Mouse (Mus musculus): ENCODE measurements around the gene Gfra4. TPM values are rescaled to one million over a fixed set of nuclear protein-coding genes. Genes with fewer than 3 reads are reported as not detected.

The Gfra4 gene
- polyA plus RNA-seq, 1 experiment: 17.0 TPM

DNA sequence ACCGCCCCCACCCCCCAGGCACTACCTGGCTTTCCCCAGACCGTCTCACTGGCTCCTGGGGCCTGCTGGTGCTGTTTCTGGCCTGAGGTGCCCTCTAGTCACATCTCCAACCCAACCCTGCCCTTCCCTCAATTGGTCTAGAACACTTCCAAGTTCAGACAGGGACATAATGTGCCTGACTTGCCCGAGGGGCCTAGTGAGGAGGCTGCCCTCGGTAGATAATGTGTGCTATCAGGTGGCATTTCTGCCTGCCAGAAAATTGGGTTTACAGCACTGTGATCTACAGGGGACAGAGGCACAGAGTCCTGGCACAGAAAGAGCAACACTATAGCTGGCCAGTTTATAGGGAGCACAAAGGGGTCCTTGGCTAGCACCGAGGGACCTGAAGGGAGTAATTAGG lies 9.2 kb upstream of the Gfra4 start:
- TF ChIP-seq POLR2A (IDR thresholded peaks at IDR 0.05; ENCODE audit: low read depth, low read length) (no peak), CTCF (IDR thresholded peaks at IDR 0.05; ENCODE audit: extremely low read depth, insufficient read length, insufficient replicate concordance, low read depth, low read length) (no peak)
- H3K36me3 ChIP-seq (ENCODE audit: control insufficient read depth, insufficient read depth, low read length): no peaks in the 10 kb centered on the region
- no peak overlapping the region for H3K4me3 ChIP-seq (ENCODE audit: low read depth, low read length)
- no peak overlapping the region for H3K27ac ChIP-seq (ENCODE audit: insufficient read depth, low read depth, low read length)
- H3K4me1 ChIP-seq (ENCODE audit: control insufficient read depth, insufficient read depth, insufficient read length, low read length): peaks cover 5% of the 10 kb centered on the region; the same call in 1 of the 2 replicates
- peaks cover 26% of the 10 kb centered on the region for H3K27me3 ChIP-seq (ENCODE audit: control insufficient read depth, insufficient read depth, low read length)
- 48% methylated on average over 5 of the region's 5 CpGs for WGBS

DNA sequence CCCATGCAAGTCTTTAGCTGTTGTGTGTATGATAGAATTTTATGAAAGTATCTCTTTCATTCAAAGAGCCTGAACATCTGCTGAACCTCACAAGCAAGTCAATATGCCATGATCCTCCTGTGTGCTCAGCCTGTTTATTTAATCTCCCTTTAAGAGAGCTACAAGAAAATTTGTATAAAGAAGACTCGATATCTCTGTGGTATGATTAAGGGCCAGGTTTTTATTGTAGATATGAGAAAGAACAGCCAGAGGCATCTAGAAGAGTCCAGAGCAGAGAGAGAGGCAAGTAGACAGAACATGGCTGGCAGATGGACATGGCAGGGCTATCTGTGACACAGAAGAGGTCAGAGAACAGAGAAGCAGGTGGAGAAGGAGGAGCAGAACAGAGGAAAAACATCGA lies 3.1 kb upstream of the Gfra4 start:
- H3K4me3 ChIP-seq (ENCODE audit: low read depth, low read length): no peak overlapping the region
- H3K36me3 ChIP-seq (ENCODE audit: control insufficient read depth, insufficient read depth, low read length): no peaks in the 10 kb centered on the region
- H3K27ac ChIP-seq (ENCODE audit: insufficient read depth, low read depth, low read length): no peak overlapping the region
- TF ChIP-seq POLR2A (IDR thresholded peaks at IDR 0.05; ENCODE audit: low read depth, low read length) (no peak), CTCF (IDR thresholded peaks at IDR 0.05; ENCODE audit: extremely low read depth, insufficient read length, insufficient replicate concordance, low read depth, low read length) (no peak)
- 57% methylated on average over 2 of the region's 2 CpGs for WGBS
- peaks cover 7% of the 10 kb centered on the region for H3K4me1 ChIP-seq (ENCODE audit: control insufficient read depth, insufficient read depth, insufficient read length, low read length)
- H3K27me3 ChIP-seq (ENCODE audit: control insufficient read depth, insufficient read depth, low read length): peaks cover 12% of the 10 kb centered on the region

DNA sequence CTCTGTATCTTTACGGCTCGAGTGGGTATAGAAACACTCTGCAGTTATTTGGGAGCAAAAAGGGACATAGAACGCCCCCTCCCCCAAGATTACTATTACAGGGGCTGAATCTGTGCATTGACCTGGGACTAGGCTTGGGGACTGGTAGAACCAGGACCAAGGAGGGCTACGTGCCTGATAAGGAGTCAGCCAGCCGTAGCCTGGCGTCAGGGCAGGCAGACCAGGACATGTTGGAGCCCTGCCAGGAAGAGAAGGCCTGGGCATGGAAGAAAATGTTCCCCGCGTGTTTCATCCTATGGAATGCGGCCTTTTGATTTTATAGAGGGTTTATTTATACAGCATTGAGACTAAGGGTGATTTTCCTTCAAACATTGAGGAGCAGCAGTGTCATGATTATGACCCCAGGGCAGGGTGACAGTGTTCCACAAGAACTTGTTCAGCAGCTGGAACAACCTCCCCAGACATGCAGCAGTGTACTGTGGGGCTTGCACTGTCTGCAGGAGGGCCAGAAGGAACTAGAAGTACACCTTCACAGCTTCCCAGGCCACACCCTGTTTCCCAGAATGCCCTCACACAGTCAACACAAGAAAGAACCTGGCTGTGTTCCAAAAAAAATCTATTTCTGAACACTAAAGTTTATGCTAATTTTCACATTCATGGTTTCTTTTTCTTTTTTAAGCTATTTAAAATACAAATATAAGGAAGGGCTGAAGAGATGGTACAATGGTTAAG lies 2.3 kb upstream of the Gfra4 start:
- Histone ChIP-seq H3K36me3 (ENCODE audit: control insufficient read depth, insufficient read depth, low read length) (no peaks in the 10 kb centered on the region), H3K27me3 (ENCODE audit: control insufficient read depth, insufficient read depth, low read length) (peaks cover 17% of the 10 kb centered on the region), H3K4me3 (ENCODE audit: low read depth, low read length) (no peak overlapping the region), H3K4me1 (ENCODE audit: control insufficient read depth, insufficient read depth, insufficient read length, low read length) (peaks cover 7% of the 10 kb centered on the region), H3K27ac (ENCODE audit: insufficient read depth, low read depth, low read length) (no peak overlapping the region)
- 26% methylated on average over 9 of the region's 9 CpGs for WGBS
- no peak for TF ChIP-seq POLR2A (IDR thresholded peaks at IDR 0.05; ENCODE audit: low read depth, low read length)
- no peak for TF ChIP-seq CTCF (IDR thresholded peaks at IDR 0.05; ENCODE audit: extremely low read depth, insufficient read length, insufficient replicate concordance, low read depth, low read length)

DNA sequence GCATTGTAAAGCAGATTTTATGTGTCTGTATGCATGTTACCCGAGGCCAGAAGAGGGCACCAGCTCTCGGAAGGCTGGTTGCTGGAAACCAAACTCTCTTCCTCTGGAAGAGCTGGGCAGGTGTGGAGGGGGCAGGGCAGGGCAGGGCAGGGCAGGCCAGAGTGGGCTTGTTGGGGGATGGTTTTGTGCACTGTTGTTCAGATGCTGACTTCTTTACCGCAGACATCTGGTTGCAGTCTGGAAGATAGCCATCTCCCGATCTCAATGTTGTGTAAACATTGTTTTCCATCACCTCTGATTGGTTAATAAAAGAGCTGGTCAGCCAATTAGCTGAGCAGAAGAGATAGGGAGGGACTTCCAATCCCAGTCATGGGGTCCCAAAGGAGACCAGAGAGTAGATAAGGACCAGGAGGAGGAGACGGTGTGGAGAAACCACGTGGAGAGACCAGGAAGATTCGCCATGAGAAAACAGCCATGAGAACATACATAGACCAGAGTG lies 1.5 kb upstream of the Gfra4 start:
- Histone ChIP-seq H3K4me3 (ENCODE audit: low read depth, low read length) (no peak overlapping the region), H3K27ac (ENCODE audit: insufficient read depth, low read depth, low read length) (no peak overlapping the region), H3K36me3 (ENCODE audit: control insufficient read depth, insufficient read depth, low read length) (no peaks in the 10 kb centered on the region), H3K27me3 (ENCODE audit: control insufficient read depth, insufficient read depth, low read length) (peaks cover 17% of the 10 kb centered on the region), H3K4me1 (ENCODE audit: control insufficient read depth, insufficient read depth, insufficient read length, low read length) (peaks cover 7% of the 10 kb centered on the region)
- 12% methylated on average over 7 of the region's 7 CpGs for WGBS
- TF ChIP-seq POLR2A (IDR thresholded peaks at IDR 0.05; ENCODE audit: low read depth, low read length): no peak
- no peak for TF ChIP-seq CTCF (IDR thresholded peaks at IDR 0.05; ENCODE audit: extremely low read depth, insufficient read length, insufficient replicate concordance, low read depth, low read length)

DNA sequence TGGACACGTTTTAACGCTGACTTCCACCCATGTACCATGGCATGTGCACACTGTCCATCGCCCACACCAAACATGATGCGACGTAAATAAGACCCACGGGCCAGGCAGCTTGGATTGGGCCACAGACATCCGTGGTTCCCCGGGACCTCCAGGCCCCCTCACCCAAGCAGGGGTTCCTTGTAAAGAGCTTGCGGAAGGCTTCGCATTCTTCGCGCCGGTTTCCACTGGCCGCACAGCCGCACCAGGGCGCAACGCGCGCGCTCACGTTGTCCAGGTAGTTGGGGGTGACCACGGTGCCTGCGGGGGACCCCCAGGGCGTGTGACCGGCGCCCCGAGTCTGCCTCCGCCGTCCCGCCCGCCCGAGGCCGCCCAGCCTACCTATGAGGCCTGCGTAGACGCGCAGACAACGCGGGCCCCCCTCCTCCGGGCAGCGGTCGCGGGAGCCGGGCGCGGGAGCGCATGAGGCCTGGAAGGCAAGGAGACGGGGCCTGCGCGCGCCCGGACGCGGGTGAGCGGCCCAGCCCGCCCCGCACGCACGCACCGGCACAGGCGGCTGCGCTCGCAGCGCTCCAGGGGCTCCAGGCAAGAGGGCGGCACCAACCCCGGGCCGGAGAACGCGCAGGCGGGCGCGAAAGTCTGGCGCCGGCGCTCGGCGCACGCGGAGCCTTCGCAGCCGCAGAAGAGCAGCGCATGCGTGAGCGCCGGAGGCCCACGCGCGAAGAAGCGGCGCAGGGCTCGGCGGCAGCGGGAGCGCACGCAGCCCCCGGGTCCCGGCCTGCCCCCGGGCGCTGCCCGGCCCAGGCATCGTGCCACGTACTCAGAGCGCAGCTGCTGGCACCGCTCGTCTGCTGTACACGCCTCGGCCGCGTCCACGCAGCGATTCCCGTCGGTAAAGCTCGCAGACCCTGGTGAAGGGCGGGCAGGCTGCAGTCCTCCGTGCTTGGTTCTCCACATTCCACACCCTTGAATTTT lies 1.7 kb downstream of the Gfra4 start:
- Histone ChIP-seq H3K27ac (ENCODE audit: insufficient read depth, low read depth, low read length) (no peak overlapping the region), H3K27me3 (ENCODE audit: control insufficient read depth, insufficient read depth, low read length) (peaks cover 17% of the 10 kb centered on the region), H3K36me3 (ENCODE audit: control insufficient read depth, insufficient read depth, low read length) (no peaks in the 10 kb centered on the region), H3K4me1 (ENCODE audit: control insufficient read depth, insufficient read depth, insufficient read length, low read length) (peaks cover 8% of the 10 kb centered on the region), H3K4me3 (ENCODE audit: low read depth, low read length) (peak overlapping the region; percentile 43)
- TF ChIP-seq CTCF (IDR thresholded peaks at IDR 0.05; ENCODE audit: extremely low read depth, insufficient read length, insufficient replicate concordance, low read depth, low read length) (no peak), POLR2A (IDR thresholded peaks at IDR 0.05; ENCODE audit: low read depth, low read length) (no peak)
- 3% methylated on average over 115 of the region's 115 CpGs for WGBS

DNA sequence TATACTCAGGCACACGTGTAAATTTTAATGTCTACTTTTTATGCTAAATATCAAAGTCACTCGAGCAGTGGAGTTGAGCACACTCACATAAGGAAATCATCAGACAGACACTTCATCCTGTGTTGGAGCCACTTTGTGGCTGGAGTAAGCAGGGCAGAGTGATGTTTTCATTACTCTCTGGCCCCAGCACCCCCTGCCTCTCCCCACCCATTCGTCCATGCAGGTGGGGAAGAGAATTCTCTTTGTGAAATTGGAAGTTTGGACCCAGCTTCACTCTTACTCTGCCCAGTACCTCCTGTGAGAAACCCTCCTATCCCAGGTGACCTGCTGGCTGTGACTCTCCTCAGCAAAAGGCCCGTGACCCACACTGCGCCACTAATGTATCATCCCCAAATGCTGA lies 4.2 kb downstream of the Gfra4 start:
- TF ChIP-seq CTCF (IDR thresholded peaks at IDR 0.05; ENCODE audit: extremely low read depth, insufficient read length, insufficient replicate concordance, low read depth, low read length) (no peak), POLR2A (IDR thresholded peaks at IDR 0.05; ENCODE audit: low read depth, low read length) (no peak)
- Histone ChIP-seq H3K4me1 (ENCODE audit: control insufficient read depth, insufficient read depth, insufficient read length, low read length) (peaks cover 2% of the 10 kb centered on the region; the same call in 1 of the 2 replicates), H3K27me3 (ENCODE audit: control insufficient read depth, insufficient read depth, low read length) (peaks cover 17% of the 10 kb centered on the region), H3K36me3 (ENCODE audit: control insufficient read depth, insufficient read depth, low read length) (no peaks in the 10 kb centered on the region), H3K4me3 (ENCODE audit: low read depth, low read length) (no peak overlapping the region), H3K27ac (ENCODE audit: insufficient read depth, low read depth, low read length) (no peak overlapping the region)
- WGBS: 87% methylated on average over 5 of the region's 5 CpGs

DNA sequence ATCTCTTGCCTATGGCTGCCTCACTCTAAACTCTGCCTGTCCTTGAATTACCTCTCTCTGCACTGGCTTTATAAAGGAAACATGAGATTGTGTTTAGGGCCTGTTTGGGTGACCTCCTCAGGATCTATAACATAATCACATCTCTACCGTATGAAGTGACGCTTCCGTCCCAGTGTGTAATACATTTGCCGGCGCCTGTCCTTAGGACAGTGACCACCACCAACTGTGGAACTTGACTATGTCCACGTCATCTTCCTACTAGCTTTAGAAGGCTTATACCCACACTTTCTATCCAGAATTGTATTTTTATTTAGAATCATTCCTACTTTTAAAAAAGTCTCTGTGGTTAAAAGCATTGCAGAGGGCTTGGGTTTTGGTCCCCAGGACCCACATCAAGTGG lies 4.7 kb downstream of the Gfra4 start:
- H3K36me3 ChIP-seq (ENCODE audit: control insufficient read depth, insufficient read depth, low read length): no peaks in the 10 kb centered on the region
- no peak for TF ChIP-seq CTCF (IDR thresholded peaks at IDR 0.05; ENCODE audit: extremely low read depth, insufficient read length, insufficient replicate concordance, low read depth, low read length)
- TF ChIP-seq POLR2A (IDR thresholded peaks at IDR 0.05; ENCODE audit: low read depth, low read length): no peak
- no peak overlapping the region for H3K27ac ChIP-seq (ENCODE audit: insufficient read depth, low read depth, low read length)
- peaks cover 17% of the 10 kb centered on the region for H3K27me3 ChIP-seq (ENCODE audit: control insufficient read depth, insufficient read depth, low read length)
- WGBS: 86% methylated on average over 6 of the region's 6 CpGs
- peaks cover 2% of the 10 kb centered on the region; the same call in 1 of the 2 replicates for H3K4me1 ChIP-seq (ENCODE audit: control insufficient read depth, insufficient read depth, insufficient read length, low read length)
- no peak overlapping the region for H3K4me3 ChIP-seq (ENCODE audit: low read depth, low read length)

All from small intestine, adult 2 months (tissue).